Mouse (Mus musculus) megakaryocyte, embryonic 14.5 days (primary cell): ENCODE results near the gene Plcl1.

ENCODE experiments used
- FLI1 ChIP-seq: IDR thresholded peaks from 2 replicates; pipeline ENCODE4 v1.6.1; 2012; ENCODE audit warnings: low read length, inconsistent platforms, mixed read lengths
- GATA1 ChIP-seq: IDR thresholded peaks from 3 replicates; pipeline ENCODE4 v1.6.1; 2012; ENCODE audit warnings: mixed read lengths, low read length, inconsistent platforms, borderline replicate concordance

GRCm38 (mm10) chr1:55618617-55619286, 213.0 kb downstream of the Plcl1 start:
- TF ChIP-seq FLI1 = no peak
- no peak for TF ChIP-seq GATA1
